Mouse (Mus musculus): ENCODE data around the gene Gm43552.

The Gm43552 gene

GRCm38 (mm10) chr5:65492716-65493531, at the start of gene Gm43552:
Gm43552 (minus strand) TSS chr5:65492833.
- peak; percentile 98 for DNase-seq

DNA sequence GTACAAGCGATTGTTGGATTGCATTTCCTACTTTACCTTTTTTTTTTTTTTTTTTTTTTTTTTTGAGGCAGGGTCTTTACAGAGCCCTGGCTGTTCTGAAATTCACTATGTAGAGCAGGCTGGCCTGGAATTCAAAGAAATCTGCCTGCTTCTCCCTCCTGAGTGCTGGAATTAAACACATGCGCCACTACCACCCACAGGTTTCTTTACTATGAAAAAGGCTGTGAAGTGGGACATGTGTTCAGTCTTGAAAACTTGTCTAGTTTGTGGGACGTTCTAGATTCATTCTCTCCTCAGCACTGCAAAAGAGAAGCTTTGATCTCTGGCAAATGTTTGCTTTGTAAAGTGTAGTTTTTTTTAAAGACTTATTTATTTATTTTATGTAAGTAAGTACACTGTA, 49.3 kb upstream of the Gm43552 start:
- no peak for DNase-seq

GRCm38 (mm10) chr5:65539786-65540185, 47.2 kb upstream of the Gm43552 start:
- no peak for DNase-seq

DNA sequence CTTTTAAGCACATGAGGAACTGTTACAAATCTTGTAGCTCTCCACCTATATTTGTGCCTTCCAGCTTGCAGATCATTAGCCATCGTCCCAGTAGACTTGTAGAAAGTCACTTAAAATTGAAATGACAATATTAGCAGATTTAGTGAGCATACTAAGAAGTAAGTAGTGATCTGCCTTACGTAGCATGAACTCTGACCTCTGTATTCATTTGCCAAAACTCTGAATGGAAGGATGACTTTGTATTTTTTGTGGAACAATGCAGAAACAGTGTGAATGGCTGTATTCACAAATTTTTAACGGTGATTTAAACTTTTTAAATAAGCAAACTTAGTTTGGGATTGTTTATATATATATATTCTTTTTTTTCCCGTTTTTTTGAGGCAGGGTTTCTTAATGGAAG, 46.2 kb upstream of the Gm43552 start:
- no peak for DNase-seq

DNA sequence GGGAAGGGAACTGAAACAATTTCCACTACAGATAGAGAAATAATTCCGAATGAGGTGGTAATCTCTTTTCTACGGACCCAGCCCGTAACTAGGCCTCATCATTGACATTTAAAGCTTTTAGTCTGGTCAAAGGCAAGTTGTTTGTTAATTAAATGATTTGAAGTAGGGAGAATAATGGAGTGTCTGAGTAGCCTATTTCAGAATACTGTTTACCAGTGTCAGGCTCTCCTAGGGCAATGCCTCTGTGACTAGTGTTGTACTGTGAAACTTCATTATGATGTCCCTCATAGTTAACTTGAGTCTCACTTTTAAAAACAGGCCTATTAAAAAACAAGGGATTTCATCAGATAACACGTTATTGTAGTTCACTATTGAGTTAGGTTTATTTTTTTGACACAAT, 45.5 kb upstream of the Gm43552 start:
- no peak for DNase-seq

- no peak for DNase-seq
Observed at GRCm38 (mm10) chr5:65537420-65538071, 44.9 kb upstream of the Gm43552 start.

GRCm38 (mm10) chr5:65536751-65537419, 44.3 kb upstream of the Gm43552 start, which contains the start of the genes Smim14 and Ube2k:
Smim14 (minus strand) TSS chr5:65537184.
Ube2k (plus strand) TSS chr5:65537233.
- DNase-seq = peak; percentile 94

DNA sequence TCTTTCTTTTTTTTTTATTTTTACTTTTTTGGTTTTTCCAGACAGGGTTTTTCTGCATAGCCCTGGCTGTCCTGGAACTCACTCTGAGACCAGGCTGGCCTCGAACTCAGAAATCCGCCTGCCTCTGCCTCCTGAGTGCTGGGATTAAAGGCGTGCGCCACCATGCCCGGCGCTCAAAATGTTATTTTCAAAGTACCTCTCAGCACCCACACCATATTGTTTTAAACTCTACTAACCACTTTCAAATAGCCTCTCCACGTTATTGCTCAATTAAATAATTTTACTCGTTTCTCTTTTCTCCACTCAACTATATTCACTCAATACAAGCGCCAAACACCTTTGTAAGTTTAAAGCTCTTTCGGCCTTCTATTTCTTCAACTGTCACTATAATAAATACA, 43.4 kb upstream of the Gm43552 start:
- DNase-seq = peak; percentile 21

- peak; percentile 52 for DNase-seq
Observed at GRCm38 (mm10) chr5:65535457-65536067, 42.9 kb upstream of the Gm43552 start.

- no peak for DNase-seq
Observed at GRCm38 (mm10) chr5:65534496-65534895, 41.9 kb upstream of the Gm43552 start.

DNA sequence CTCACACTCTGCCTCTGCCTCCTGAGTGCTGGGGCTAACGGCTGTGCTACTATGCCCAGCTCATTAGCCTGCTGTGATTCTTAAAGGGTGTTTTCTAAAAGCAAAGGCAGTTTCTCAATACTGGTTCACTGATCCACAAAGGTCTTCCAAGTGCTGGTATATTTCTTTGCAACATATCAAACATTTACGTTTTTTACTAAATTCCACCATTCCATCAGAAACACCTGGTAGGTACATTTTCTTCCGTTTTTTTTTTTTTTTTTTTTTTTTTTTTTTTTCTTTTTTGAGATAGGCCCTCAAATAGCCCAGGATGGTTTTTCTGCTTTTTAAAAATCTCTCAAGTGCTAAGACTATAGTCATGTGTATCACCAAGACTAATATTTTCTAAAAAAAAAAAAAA, 38.6 kb upstream of the Gm43552 start:
- no peak for DNase-seq

DNA sequence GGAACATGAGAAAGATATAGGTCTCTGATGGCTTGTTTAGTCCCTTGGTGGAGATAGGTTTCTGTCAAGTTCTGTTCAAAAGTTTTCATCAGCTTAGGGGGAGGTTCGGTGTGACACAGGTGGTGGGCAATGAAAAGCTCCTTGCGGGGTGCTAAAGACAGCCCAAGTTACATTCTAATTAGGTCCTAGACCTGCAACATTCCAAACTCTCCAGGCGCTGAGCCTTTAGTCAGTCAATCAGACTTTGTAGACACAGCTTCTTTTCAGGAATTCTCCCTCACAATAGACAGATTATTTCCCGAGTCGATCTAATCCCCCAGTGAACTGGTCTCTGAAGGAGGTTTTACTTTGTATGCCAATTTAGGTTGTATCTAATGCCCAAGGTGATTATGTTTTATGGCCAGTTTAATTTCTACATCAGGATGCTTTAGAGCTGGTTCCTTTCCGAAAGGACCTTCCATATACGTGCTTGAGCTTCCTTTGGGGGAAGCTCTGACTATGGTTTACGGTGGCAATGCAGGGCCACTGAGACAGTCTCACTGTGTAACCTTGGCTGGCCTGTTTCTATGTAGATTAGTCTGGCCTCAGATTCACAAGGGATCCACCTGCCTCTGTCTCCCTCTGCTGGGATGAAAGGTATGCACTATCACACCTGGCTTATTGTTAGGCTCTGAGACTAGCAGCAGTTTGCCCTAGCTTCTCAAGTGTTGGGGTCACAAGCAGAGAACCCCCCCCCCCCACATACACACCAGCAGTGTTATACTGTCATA, 33.2 kb upstream of the Gm43552 start:
- DNase-seq = no peak

- DNase-seq = no peak
Observed at GRCm38 (mm10) chr5:65524831-65525230, 32.2 kb upstream of the Gm43552 start.

- DNase-seq = no peak
Observed at GRCm38 (mm10) chr5:65521803-65522202, 29.2 kb upstream of the Gm43552 start.

- no peak for DNase-seq
Observed at GRCm38 (mm10) chr5:65514635-65515278, 22.1 kb upstream of the Gm43552 start.

GRCm38 (mm10) chr5:65513506-65513905, 20.9 kb upstream of the Gm43552 start:
- no peak for DNase-seq

- DNase-seq = no peak
Observed at GRCm38 (mm10) chr5:65508395-65508794, 15.8 kb upstream of the Gm43552 start.

DNA sequence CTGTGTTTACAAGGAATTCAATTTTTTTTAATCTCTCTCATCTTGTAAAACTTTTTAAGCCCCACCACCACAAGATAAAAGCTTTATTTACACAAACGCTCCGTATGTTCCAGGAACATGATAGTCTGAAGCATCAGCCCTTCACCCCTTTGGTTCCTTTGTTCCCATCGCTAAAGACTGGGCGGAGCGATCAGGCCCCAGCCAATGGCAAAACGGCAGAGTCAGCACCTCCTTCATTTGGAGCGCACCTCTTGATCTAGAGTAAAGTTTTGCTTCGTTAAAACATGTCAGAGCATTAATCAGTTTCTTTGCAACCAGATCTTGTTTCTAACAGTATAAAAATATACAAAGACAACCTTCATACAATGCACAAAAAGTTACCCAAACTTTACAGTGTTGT, 13.2 kb upstream of the Gm43552 start:
- no peak for DNase-seq

DNA sequence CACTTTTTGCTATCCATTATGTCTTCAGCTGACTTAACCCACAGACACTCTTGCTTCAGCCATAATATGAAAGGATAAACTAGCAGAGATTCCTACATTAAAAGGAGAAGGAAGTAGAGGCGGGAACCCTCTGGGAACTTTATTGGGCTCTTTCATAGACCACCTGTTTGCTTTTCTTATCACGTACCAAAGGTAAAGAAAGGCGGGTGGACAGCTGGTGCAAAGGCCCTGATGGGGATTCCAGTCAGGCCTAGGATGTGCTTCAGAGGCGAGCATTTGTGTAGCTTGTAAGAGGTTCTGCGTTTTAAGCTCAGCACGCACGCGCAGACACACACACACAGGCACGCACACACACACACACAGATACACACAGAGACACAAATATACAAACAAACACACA, 8.8 kb upstream of the Gm43552 start:
- no peak for DNase-seq

DNA sequence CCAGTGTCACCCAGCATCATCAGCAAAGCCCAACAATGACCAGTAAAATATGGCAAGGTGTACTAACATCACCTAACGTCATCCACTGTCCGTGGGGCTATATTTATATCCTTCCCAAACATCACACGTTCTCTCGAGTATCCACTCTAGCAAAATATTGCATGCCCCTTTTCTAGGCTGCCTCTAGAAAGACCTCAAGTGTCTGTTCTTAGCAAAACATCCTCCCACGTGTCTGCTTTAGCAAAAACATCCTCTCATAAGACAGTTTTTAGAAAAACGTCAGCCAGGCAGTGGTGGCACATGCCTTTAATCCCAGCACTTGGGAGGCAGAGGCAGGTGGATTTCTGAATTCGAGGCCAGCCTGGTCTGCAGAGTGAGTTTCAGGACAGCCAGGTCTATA, 7.6 kb upstream of the Gm43552 start:
- no peak for DNase-seq

DNA sequence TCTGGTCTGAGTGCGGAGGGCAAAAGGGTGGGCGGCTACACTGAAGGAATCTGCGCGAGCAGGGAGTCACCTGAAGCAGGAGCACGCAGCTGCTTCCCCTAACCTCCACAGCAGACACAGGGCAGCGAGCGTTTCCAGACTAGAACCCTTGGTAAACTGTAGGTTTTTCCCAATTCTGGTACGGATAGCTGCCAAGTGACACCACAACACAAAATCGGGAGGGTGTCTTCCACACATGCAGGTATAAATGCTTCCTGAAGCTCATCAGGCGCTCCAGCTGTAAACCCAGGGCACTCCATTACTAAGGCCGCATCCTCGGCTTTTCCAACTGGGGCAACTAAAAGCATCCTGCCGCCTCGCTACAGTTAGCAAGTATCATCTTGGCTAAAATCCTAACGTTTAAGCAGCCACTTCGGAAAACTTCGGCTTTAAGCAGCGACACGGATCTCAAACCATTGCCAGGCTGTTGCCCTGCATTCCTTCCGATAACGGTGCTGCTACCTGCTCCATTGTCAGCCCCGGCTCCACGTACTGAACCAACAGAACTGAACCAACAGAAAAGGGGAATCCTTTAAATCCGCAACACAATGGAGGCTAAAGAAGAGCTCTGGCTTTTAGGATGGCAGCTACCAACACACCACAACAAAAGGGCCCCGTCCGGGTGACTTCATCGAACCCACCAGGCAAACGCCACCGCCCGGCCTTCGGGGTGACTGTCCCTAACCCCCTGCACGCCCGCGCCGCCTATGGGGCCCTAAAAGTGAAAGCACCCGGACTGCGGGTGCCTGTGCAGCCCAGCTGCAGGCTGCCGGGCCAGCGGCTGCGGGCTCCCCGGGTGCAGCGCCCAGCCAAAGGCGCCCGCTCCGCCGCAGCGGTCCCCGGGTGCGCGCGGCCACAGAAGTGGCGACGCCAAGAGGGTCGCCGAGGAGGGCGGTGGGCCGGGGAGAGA, 592 bp downstream of the Gm43552 start:
- peak; percentile 77 for DNase-seq

All from cerebellum, adult 11-12 months (tissue).